Mouse (Mus musculus) G1E (cell line): ENCODE data around the gene Cdkl3.

Source experiments
- CTCF ChIP-seq: IDR thresholded peaks from 2 replicates; pipeline ENCODE4 v1.5.1; 2012; ENCODE audit warnings: low read depth, low read length, inconsistent platforms, mixed read lengths
- GATA1 ChIP-seq: IDR thresholded peaks from 2 replicates; pipeline ENCODE4 v1.6.1; 2012; ENCODE audit warnings: borderline replicate concordance, low read length, inconsistent platforms, mixed read lengths
- GATA2 ChIP-seq: IDR thresholded peaks from 2 replicates; pipeline ENCODE4 v1.6.1; 2012; ENCODE audit warnings: low read depth, low read length, inconsistent platforms, borderline replicate concordance
- POLR2AphosphoS5 ChIP-seq: IDR thresholded peaks from 2 replicates; pipeline ENCODE4 v1.6.1; 2012; ENCODE audit warnings: low read depth, low read length, inconsistent platforms; ENCODE audit not compliant: insufficient replicate concordance
- TAL1 ChIP-seq: conservative IDR thresholded peaks from 2 replicates; pipeline ENCODE4 v1.6.1; 2012; ENCODE audit warnings: low read depth, low read length, inconsistent platforms, mixed read lengths

GRCm38 (mm10) chr11:52097016-52097415 lies 93.0 kb downstream of the Cdkl3 start:
- no peak for TF ChIP-seq CTCF
- no peak for TF ChIP-seq TAL1
- no peak for TF ChIP-seq GATA1
- no peak for TF ChIP-seq POLR2AphosphoS5
- TF ChIP-seq GATA2 = no peak
